Mouse (Mus musculus) neural tube, embryonic 12.5 days (tissue): ENCODE data around the gene Ntng1. TPM values are rescaled to one million over a fixed set of nuclear protein-coding genes. Genes with fewer than 3 reads are reported as not detected.
"Not testable (repeated sequence)": the region's sequence is repeated elsewhere in the genome, so short reads cannot be mapped to it uniquely, and the experiment has no call there.

Source experiments
- ATAC-seq: fragments of 200-750 bp; cut with Nextera tagmentation; 2 replicates; pipeline ENCODE4 v1.8.0; 2017; ENCODE audit warnings: low read depth, mild to moderate bottlenecking, moderate TSS enrichment, moderate library complexity; ENCODE audit not compliant: low FRiP score
- H3K27ac ChIP-seq: fragments of 300-500 bp; sonication (generic); 2 replicates; pipeline ENCODE4 v1.5.1; 2016
- H3K27me3 ChIP-seq: fragments of 300-500 bp; sonication (generic); replicated peaks from 2 replicates; pipeline ENCODE4 v1.6.1; 2016; ENCODE audit warnings: mild to moderate bottlenecking
- H3K36me3 ChIP-seq: fragments of 300-500 bp; sonication (generic); 2 replicates; pipeline ENCODE4 v1.6.1; 2016; ENCODE audit warnings: mild to moderate bottlenecking
- H3K4me1 ChIP-seq: fragments of 300-500 bp; sonication (generic); 2 replicates; pipeline ENCODE4 v1.6.1; 2016
- H3K4me2 ChIP-seq: fragments of 300-500 bp; sonication (generic); replicated peaks from 2 replicates; pipeline ENCODE4 v1.6.1; 2016; ENCODE audit warnings: mild to moderate bottlenecking
- H3K4me3 ChIP-seq: fragments of 300-500 bp; sonication (generic); 2 replicates; pipeline ENCODE4 v1.5.1; 2016
- H3K9ac ChIP-seq: fragments of 300-500 bp; sonication (generic); 2 replicates; pipeline ENCODE4 v1.6.1; 2016; ENCODE audit warnings: mild to moderate bottlenecking
- H3K9me3 ChIP-seq: fragments of 300-500 bp; sonication (generic); 2 replicates; pipeline ENCODE4 v1.6.1; 2016; ENCODE audit warnings: mild to moderate bottlenecking
- WGBS: fragments of 180-500 bp; shearing (Covaris S2); methylation state at CpG from one replicate; pipeline ENCODE4 v1.1.7; 2016; 5-methylcytosine and 5-hydroxymethylcytosine counted together
- polyA plus RNA-seq: library from polyadenylated mRNA; unstranded; fragments of >200 nt; fragmentation: Nextera tagmentation; extraction: Ambion mirVana; gene quantifications from 2 replicates; pipeline ENCODE4 v1.2.1, GENCODE M21; 2016

Gene Ntng1
- polyA plus RNA-seq, 1 experiment from 2014 or later, result 7.9 TPM

GRCm38 (mm10) chr3:109803616-109804015 lies 340.2 kb downstream of the Ntng1 start:
- whole genome bisulfite sequencing, result 70% methylated on average over 3 of the region's 3 CpGs

GRCm38 (mm10) chr3:109797354-109797753 lies 346.5 kb downstream of the Ntng1 start:
- no peaks in the 10 kb centered on the region for H3K36me3 ChIP-seq
- WGBS, result 86% methylated on average over 11 of the region's 11 CpGs
- no peak overlapping the region for H3K4me2 ChIP-seq
- H3K27me3 ChIP-seq, result no peaks in the 10 kb centered on the region
- no peaks in the 10 kb centered on the region for H3K4me1 ChIP-seq
- no peak overlapping the region for H3K4me3 ChIP-seq
- H3K27ac ChIP-seq, result no peak overlapping the region
- no peaks in the 10 kb centered on the region for H3K9me3 ChIP-seq
- no peak for ATAC-seq
- H3K9ac ChIP-seq, result no peak overlapping the region

More at GRCm38 (mm10) chr3:109803616-109804015, 340.2 kb downstream of the Ntng1 start:
- Histone ChIP-seq H3K27me3 (no peaks in the 10 kb centered on the region), H3K4me2 (no peak overlapping the region), H3K4me3 (no peak overlapping the region), H3K36me3 (no peaks in the 10 kb centered on the region), H3K9ac (no peak overlapping the region), H3K27ac (no peak overlapping the region), H3K9me3 (no peaks in the 10 kb centered on the region), H3K4me1 (no peaks in the 10 kb centered on the region)
- ATAC-seq, result no peak

- Histone ChIP-seq H3K4me1 (peaks cover 10% of the 10 kb centered on the region), H3K4me3 (no peak overlapping the region), H3K4me2 (peak overlapping the region; percentile 78; the same call in 1 of the 2 replicates), H3K9ac (no peak overlapping the region), H3K27ac (no peak overlapping the region), H3K27me3 (no peaks in the 10 kb centered on the region), H3K9me3 (no peaks in the 10 kb centered on the region), H3K36me3 (no peaks in the 10 kb centered on the region)
- ATAC-seq, result no peak
- WGBS, result 13% methylated on average over 5 of the region's 5 CpGs
These were observed 360.6 kb downstream of the Ntng1 start for GRCm38 (mm10) chr3:109783231-109783630.

GRCm38 (mm10) chr3:109782289-109782951 lies 361.4 kb downstream of the Ntng1 start:
- no peaks in the 10 kb centered on the region for H3K9me3 ChIP-seq
- peak overlapping the region; percentile 38 for H3K4me3 ChIP-seq
- H3K27me3 ChIP-seq, result no peaks in the 10 kb centered on the region
- peaks cover 10% of the 10 kb centered on the region for H3K4me1 ChIP-seq
- peak overlapping the region; percentile 78 for H3K4me2 ChIP-seq
- 0 out of 2 replicates have a peak overlapping the region, but pooled peaks have one; percentile 13 for H3K27ac ChIP-seq
- H3K9ac ChIP-seq, result peak overlapping the region; percentile 70
- ATAC-seq, result peak; percentile 94
- 1% methylated on average over 27 of the region's 27 CpGs for WGBS
- no peaks in the 10 kb centered on the region for H3K36me3 ChIP-seq

- Histone ChIP-seq H3K9ac (no peak overlapping the region), H3K9me3 (no peaks in the 10 kb centered on the region), H3K4me3 (no peak overlapping the region), H3K4me1 (peaks cover 10% of the 10 kb centered on the region), H3K27ac (no peak overlapping the region), H3K27me3 (no peaks in the 10 kb centered on the region), H3K4me2 (peak overlapping the region; percentile 78), H3K36me3 (no peaks in the 10 kb centered on the region)
- no peak for ATAC-seq
- WGBS, result 67% methylated on average over 7 of the region's 7 CpGs
These were observed 361.9 kb downstream of the Ntng1 start for GRCm38 (mm10) chr3:109781917-109782288.

GRCm38 (mm10) chr3:109775200-109775599 lies 368.6 kb downstream of the Ntng1 start:
- no peak overlapping the region for H3K4me3 ChIP-seq
- 64% methylated on average over 2 of the region's 2 CpGs for WGBS
- no peak overlapping the region for H3K4me2 ChIP-seq
- no peaks in the 10 kb centered on the region for H3K4me1 ChIP-seq
- no peaks in the 10 kb centered on the region for H3K27me3 ChIP-seq
- H3K36me3 ChIP-seq, result no peaks in the 10 kb centered on the region
- no peak for ATAC-seq
- H3K27ac ChIP-seq, result no peak overlapping the region
- no peaks in the 10 kb centered on the region for H3K9me3 ChIP-seq
- no peak overlapping the region for H3K9ac ChIP-seq

GRCm38 (mm10) chr3:109772120-109772519 lies 371.7 kb downstream of the Ntng1 start:
- ATAC-seq, result no peak
- H3K9ac ChIP-seq, result no peak overlapping the region
- no peak overlapping the region for H3K4me3 ChIP-seq
- no peaks in the 10 kb centered on the region for H3K36me3 ChIP-seq
- no peak overlapping the region for H3K27ac ChIP-seq
- H3K4me1 ChIP-seq, result no peaks in the 10 kb centered on the region
- WGBS, result 91% methylated on average over 14 of the region's 14 CpGs
- no peak overlapping the region for H3K4me2 ChIP-seq
- H3K9me3 ChIP-seq, result no peaks in the 10 kb centered on the region
- no peaks in the 10 kb centered on the region for H3K27me3 ChIP-seq

- Histone ChIP-seq H3K27me3 (no peaks in the 10 kb centered on the region), H3K36me3 (no peaks in the 10 kb centered on the region), H3K27ac (no peak overlapping the region), H3K4me3 (no peak overlapping the region), H3K9me3 (no peaks in the 10 kb centered on the region), H3K9ac (no peak overlapping the region), H3K4me1 (no peaks in the 10 kb centered on the region), H3K4me2 (no peak overlapping the region)
- WGBS, result 75% methylated on average over 3 of the region's 3 CpGs
- ATAC-seq, result no peak
These were observed 376.9 kb downstream of the Ntng1 start for GRCm38 (mm10) chr3:109766939-109767338.

- no peak for ATAC-seq
- 88% methylated on average over 2 of the region's 2 CpGs for WGBS
- Histone ChIP-seq H3K4me3 (no peak overlapping the region), H3K27me3 (no peaks in the 10 kb centered on the region), H3K9me3 (no peaks in the 10 kb centered on the region), H3K27ac (no peak overlapping the region), H3K4me1 (no peaks in the 10 kb centered on the region), H3K9ac (no peak overlapping the region), H3K4me2 (no peak overlapping the region), H3K36me3 (no peaks in the 10 kb centered on the region)
These were observed 378.2 kb downstream of the Ntng1 start for GRCm38 (mm10) chr3:109765608-109766007.

GRCm38 (mm10) chr3:109765141-109765540 lies 378.7 kb downstream of the Ntng1 start:
- Histone ChIP-seq H3K4me3 (no peak overlapping the region), H3K4me1 (no peaks in the 10 kb centered on the region), H3K36me3 (no peaks in the 10 kb centered on the region), H3K27ac (no peak overlapping the region), H3K9me3 (no peaks in the 10 kb centered on the region), H3K9ac (no peak overlapping the region), H3K4me2 (no peak overlapping the region), H3K27me3 (no peaks in the 10 kb centered on the region)
- ATAC-seq, result no peak
- WGBS, result 73% methylated on average over 4 of the region's 4 CpGs

- WGBS, result 80% methylated on average over 2 of the region's 2 CpGs
- Histone ChIP-seq H3K27ac (no peak overlapping the region), H3K4me1 (no peaks in the 10 kb centered on the region), H3K4me3 (no peak overlapping the region), H3K36me3 (no peaks in the 10 kb centered on the region), H3K9me3 (no peaks in the 10 kb centered on the region), H3K9ac (no peak overlapping the region), H3K27me3 (no peaks in the 10 kb centered on the region), H3K4me2 (no peak overlapping the region)
- no peak for ATAC-seq
These were observed 387.4 kb downstream of the Ntng1 start for GRCm38 (mm10) chr3:109756426-109756825.

- 79% methylated on average over 3 of the region's 3 CpGs for WGBS
These were observed 396.2 kb downstream of the Ntng1 start for GRCm38 (mm10) chr3:109747593-109747992.

GRCm38 (mm10) chr3:109740466-109741102 lies 403.2 kb downstream of the Ntng1 start:
- H3K27me3 ChIP-seq, result no peaks in the 10 kb centered on the region

More at GRCm38 (mm10) chr3:109747593-109747992, 396.2 kb downstream of the Ntng1 start:
- not testable (repeated sequence) for ATAC-seq, H3K36me3 ChIP-seq, H3K27ac ChIP-seq, H3K9me3 ChIP-seq, H3K27me3 ChIP-seq, H3K9ac ChIP-seq, H3K4me2 ChIP-seq, H3K4me3 ChIP-seq, H3K4me1 ChIP-seq

More at GRCm38 (mm10) chr3:109740466-109741102, 403.2 kb downstream of the Ntng1 start:
- Histone ChIP-seq H3K9me3 (no peaks in the 10 kb centered on the region), H3K36me3 (no peaks in the 10 kb centered on the region), H3K4me2 (no peak overlapping the region), H3K4me3 (no peak overlapping the region), H3K27ac (no peak overlapping the region), H3K9ac (no peak overlapping the region), H3K4me1 (no peaks in the 10 kb centered on the region)
- no peak for ATAC-seq
- 42% methylated on average over 2 of the region's 2 CpGs for WGBS
